Mouse (Mus musculus) hindbrain, embryonic 15.5 days (tissue): ENCODE data around the gene Slc2a10. TPM values are rescaled to one million over a fixed set of nuclear protein-coding genes. Genes with fewer than 3 reads are reported as not detected.
"Not testable (repeated sequence)": the region's sequence is repeated elsewhere in the genome, so short reads cannot be mapped to it uniquely, and the experiment has no call there.

Experiments
- ATAC-seq: fragments of 200-750 bp; cut with Nextera tagmentation; 2 replicates; pipeline ENCODE4 v1.8.0; 2017; ENCODE audit warnings: low read depth, moderate number of reproducible peaks, moderate TSS enrichment; ENCODE audit not compliant: low FRiP score
- H3K27ac ChIP-seq: fragments of 300-500 bp; sonication (generic); replicated peaks from 2 replicates; pipeline ENCODE4 v1.5.1; 2015; ENCODE audit warnings: mild to moderate bottlenecking, inconsistent platforms
- H3K27me3 ChIP-seq: fragments of 300-500 bp; sonication (generic); 2 replicates; pipeline ENCODE4 v1.6.1; 2015; ENCODE audit warnings: control low read depth, inconsistent platforms
- H3K36me3 ChIP-seq: fragments of 300-500 bp; sonication (generic); 2 replicates; pipeline ENCODE4 v1.6.1; 2015; ENCODE audit warnings: control low read depth, inconsistent platforms
- H3K4me1 ChIP-seq: fragments of 300-500 bp; sonication (generic); replicated peaks from 2 replicates; pipeline ENCODE4 v1.6.1; 2015; ENCODE audit warnings: control low read depth, inconsistent platforms
- H3K4me2 ChIP-seq: fragments of 300-500 bp; sonication (generic); 2 replicates; pipeline ENCODE4 v1.6.1; 2015; ENCODE audit warnings: moderate library complexity, mild to moderate bottlenecking, inconsistent platforms
- H3K4me3 ChIP-seq: fragments of 300-500 bp; sonication (generic); 2 replicates; pipeline ENCODE4 v1.5.1; 2015; ENCODE audit warnings: mild to moderate bottlenecking, inconsistent platforms
- H3K9ac ChIP-seq: fragments of 300-500 bp; sonication (generic); 2 replicates; pipeline ENCODE4 v1.6.1; 2015; ENCODE audit warnings: inconsistent platforms
- H3K9me3 ChIP-seq: fragments of 300-500 bp; sonication (generic); 2 replicates; pipeline ENCODE4 v1.6.1; 2016; ENCODE audit warnings: control low read depth, inconsistent platforms
- WGBS: fragments of 180-500 bp; shearing (Covaris S2); methylation state at CpG from one replicate; pipeline ENCODE4 v1.1.7; 2015; 5-methylcytosine and 5-hydroxymethylcytosine counted together
- polyA plus RNA-seq: library from polyadenylated mRNA; unstranded; fragments of >200 nt; fragmentation: Nextera tagmentation; extraction: Ambion mirVana; gene quantifications from 2 replicates; pipeline ENCODE4 v1.2.1, GENCODE M21; 2015

The Slc2a10 gene
- polyA plus RNA-seq, 1 experiment from 2014 or later: 3.5 TPM

GRCm38 (mm10) chr2:165546341-165546740, 42.8 kb downstream of the Slc2a10 start:
- no peak overlapping the region for H3K4me3 ChIP-seq
- ATAC-seq: no peak
- peaks cover 16% of the 10 kb centered on the region for H3K4me1 ChIP-seq
- H3K36me3 ChIP-seq: no peaks in the 10 kb centered on the region
- H3K4me2 ChIP-seq: no peak overlapping the region
- 50% methylated on average over 8 of the region's 8 CpGs for WGBS
- H3K9ac ChIP-seq: no peak overlapping the region
- H3K27me3 ChIP-seq: no peaks in the 10 kb centered on the region
- no peaks in the 10 kb centered on the region for H3K9me3 ChIP-seq
- H3K27ac ChIP-seq: no peak overlapping the region

DNA sequence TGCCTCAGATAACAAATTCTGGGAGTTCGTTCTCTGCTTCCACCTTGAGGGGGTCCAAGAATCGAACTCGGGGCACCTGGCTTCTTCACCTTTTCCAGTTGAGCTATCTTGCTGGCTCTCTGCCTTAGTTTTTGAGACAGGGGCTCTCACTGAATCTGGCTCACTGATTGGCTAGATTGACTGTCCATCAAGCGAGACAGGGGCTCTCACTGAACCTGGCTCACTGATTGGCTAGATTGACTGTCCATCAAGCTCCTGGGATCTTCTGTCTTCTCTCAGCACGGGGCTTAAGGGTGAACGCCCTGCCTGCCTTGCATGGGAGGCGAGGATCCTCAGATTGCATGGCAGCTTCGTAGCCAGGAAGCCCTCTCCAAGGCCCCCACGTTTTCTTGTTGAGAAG, 43.8 kb downstream of the Slc2a10 start:
- WGBS: 50% methylated on average over 9 of the region's 9 CpGs
- ATAC-seq: no peak
- Histone ChIP-seq H3K27ac (no peak overlapping the region), H3K9ac (no peak overlapping the region), H3K36me3 (no peaks in the 10 kb centered on the region), H3K9me3 (no peaks in the 10 kb centered on the region), H3K4me2 (no peak overlapping the region), H3K27me3 (no peaks in the 10 kb centered on the region), H3K4me1 (peaks cover 16% of the 10 kb centered on the region), H3K4me3 (no peak overlapping the region)

GRCm38 (mm10) chr2:165548627-165549026, 45.0 kb downstream of the Slc2a10 start:
- no peak for ATAC-seq
- peaks cover 6% of the 10 kb centered on the region; the same call in 1 of the 2 replicates for H3K4me1 ChIP-seq
- 36% methylated on average over 6 of the region's 6 CpGs for WGBS

DNA sequence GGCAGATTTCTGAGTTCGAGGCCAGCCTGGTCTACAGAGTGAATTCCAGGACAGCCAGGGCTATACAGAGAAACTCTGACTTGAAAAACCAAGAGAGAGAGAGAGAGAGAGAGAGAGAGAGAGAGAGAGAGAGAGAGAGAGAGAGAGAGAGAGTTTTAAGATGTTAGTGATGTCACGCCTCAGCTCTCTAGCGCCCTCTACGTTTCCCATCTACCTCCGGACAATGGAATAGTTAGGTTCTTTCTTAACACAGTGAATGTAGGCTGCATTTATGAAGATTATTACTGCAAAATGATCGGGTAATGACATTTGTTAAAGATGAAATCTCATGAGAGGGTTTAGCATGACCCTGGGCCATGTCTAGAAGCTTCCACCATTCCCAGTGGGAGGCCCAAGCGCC, 46.8 kb downstream of the Slc2a10 start:
- not testable (repeated sequence) for ATAC-seq, H3K4me3 ChIP-seq, H3K9me3 ChIP-seq, H3K9ac ChIP-seq, H3K4me2 ChIP-seq, H3K36me3 ChIP-seq, H3K4me1 ChIP-seq, H3K27ac ChIP-seq, H3K27me3 ChIP-seq
- WGBS: 80% methylated on average over 7 of the region's 7 CpGs

More at GRCm38 (mm10) chr2:165548627-165549026, 45.0 kb downstream of the Slc2a10 start:
- no peak overlapping the region for H3K9ac ChIP-seq
- no peaks in the 10 kb centered on the region for H3K36me3 ChIP-seq
- no peaks in the 10 kb centered on the region for H3K27me3 ChIP-seq
- H3K4me2 ChIP-seq: no peak overlapping the region
- H3K9me3 ChIP-seq: no peaks in the 10 kb centered on the region
- H3K4me3 ChIP-seq: no peak overlapping the region
- H3K27ac ChIP-seq: no peak overlapping the region

- H3K9me3 ChIP-seq: no peaks in the 10 kb centered on the region
- H3K9ac ChIP-seq: no peak overlapping the region
- no peaks in the 10 kb centered on the region for H3K36me3 ChIP-seq
- no peaks in the 10 kb centered on the region for H3K4me1 ChIP-seq
- no peak overlapping the region for H3K4me2 ChIP-seq
- H3K4me3 ChIP-seq: no peak overlapping the region
- no peak overlapping the region for H3K27ac ChIP-seq
- no peaks in the 10 kb centered on the region for H3K27me3 ChIP-seq
- no peak for ATAC-seq
- WGBS: 65% methylated on average over 9 of the region's 9 CpGs
These were observed 50.5 kb downstream of the Slc2a10 start for GRCm38 (mm10) chr2:165554066-165554465.

DNA sequence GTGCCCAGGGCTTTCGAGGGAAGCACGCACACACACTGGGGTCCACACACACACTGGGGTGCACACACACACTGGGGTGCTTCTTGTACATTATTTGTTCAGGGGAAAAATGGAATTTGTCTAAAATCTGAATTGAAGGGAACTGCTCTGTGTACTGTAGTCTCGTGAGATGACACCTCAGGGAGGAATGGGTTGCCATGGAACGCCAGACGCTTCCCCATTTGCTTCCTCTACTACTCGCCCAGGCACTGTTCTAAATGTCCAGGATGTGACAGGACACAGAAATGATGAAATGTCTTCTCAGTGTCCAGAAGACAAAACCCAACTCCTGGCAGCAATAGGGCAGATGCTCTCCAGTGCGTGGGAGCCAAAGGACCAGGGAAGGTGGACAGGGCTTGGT, 53.7 kb downstream of the Slc2a10 start:
- Histone ChIP-seq H3K36me3 (no peaks in the 10 kb centered on the region), H3K4me2 (no peak overlapping the region), H3K4me3 (no peak overlapping the region), H3K27ac (no peak overlapping the region), H3K27me3 (no peaks in the 10 kb centered on the region), H3K4me1 (no peaks in the 10 kb centered on the region), H3K9ac (no peak overlapping the region), H3K9me3 (no peaks in the 10 kb centered on the region)
- WGBS: 80% methylated on average over 7 of the region's 7 CpGs
- no peak for ATAC-seq

GRCm38 (mm10) chr2:165558916-165559315, 55.3 kb downstream of the Slc2a10 start:
- no peak overlapping the region for H3K4me3 ChIP-seq
- WGBS: 32% methylated on average over 11 of the region's 11 CpGs
- H3K9ac ChIP-seq: no peak overlapping the region
- H3K27me3 ChIP-seq: 0 out of 2 replicates have a peak, but pooled peaks cover 2% of the 10 kb centered on the region
- no peaks in the 10 kb centered on the region for H3K36me3 ChIP-seq
- H3K4me1 ChIP-seq: peaks cover 10% of the 10 kb centered on the region
- no peak overlapping the region for H3K4me2 ChIP-seq
- ATAC-seq: no peak
- no peaks in the 10 kb centered on the region for H3K9me3 ChIP-seq
- H3K27ac ChIP-seq: no peak overlapping the region

GRCm38 (mm10) chr2:165559506-165560235, 56.1 kb downstream of the Slc2a10 start:
- H3K36me3 ChIP-seq: no peaks in the 10 kb centered on the region
- H3K4me3 ChIP-seq: no peak overlapping the region
- H3K27ac ChIP-seq: no peak overlapping the region
- WGBS: 34% methylated on average over 11 of the region's 11 CpGs
- no peak overlapping the region for H3K4me2 ChIP-seq
- no peak for ATAC-seq
- H3K9ac ChIP-seq: no peak overlapping the region
- H3K9me3 ChIP-seq: no peaks in the 10 kb centered on the region
- peaks cover 10% of the 10 kb centered on the region for H3K4me1 ChIP-seq
- H3K27me3 ChIP-seq: 0 out of 2 replicates have a peak, but pooled peaks cover 2% of the 10 kb centered on the region

DNA sequence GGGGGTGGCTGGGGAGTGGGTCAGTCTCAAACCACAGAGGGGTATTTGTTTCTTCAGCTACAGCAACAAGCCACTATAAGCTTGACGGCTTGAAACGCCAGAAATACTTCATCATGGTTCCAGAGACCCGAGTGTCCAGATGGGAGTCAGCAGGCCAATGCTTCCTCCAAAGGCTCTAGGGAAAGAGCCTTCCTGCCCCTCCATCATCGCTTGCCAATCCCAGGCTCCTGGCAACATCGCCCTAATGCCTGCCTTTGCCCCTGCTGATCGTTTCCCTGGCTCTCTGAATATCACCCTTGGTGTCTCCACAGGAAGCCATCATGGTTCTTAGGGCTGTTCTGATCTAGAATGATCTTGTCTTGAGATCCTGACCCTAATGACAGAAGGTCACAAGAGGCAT, 58.3 kb downstream of the Slc2a10 start:
- 43% methylated on average over 6 of the region's 6 CpGs for WGBS
- Histone ChIP-seq H3K4me3 (no peak overlapping the region), H3K9me3 (no peaks in the 10 kb centered on the region), H3K4me1 (peaks cover 10% of the 10 kb centered on the region), H3K4me2 (no peak overlapping the region), H3K27ac (no peak overlapping the region), H3K9ac (no peak overlapping the region), H3K27me3 (0 out of 2 replicates have a peak, but pooled peaks cover 2% of the 10 kb centered on the region), H3K36me3 (no peaks in the 10 kb centered on the region)
- no peak for ATAC-seq

GRCm38 (mm10) chr2:165563298-165564058, 59.9 kb downstream of the Slc2a10 start:
- peak overlapping the region; percentile 48 for H3K9ac ChIP-seq
- peak overlapping the region; percentile 48 for H3K4me3 ChIP-seq
- no peaks in the 10 kb centered on the region for H3K9me3 ChIP-seq
- H3K36me3 ChIP-seq: no peaks in the 10 kb centered on the region
- peak overlapping the region; percentile 45 for H3K27ac ChIP-seq
- H3K4me1 ChIP-seq: peaks cover 10% of the 10 kb centered on the region
- H3K4me2 ChIP-seq: peak overlapping the region; percentile 97
- 0 out of 2 replicates have a peak, but pooled peaks cover 2% of the 10 kb centered on the region for H3K27me3 ChIP-seq
- under 1% methylated on average over 52 of the region's 52 CpGs for WGBS
- ATAC-seq: peak; percentile 54; the same call in 1 of the 2 replicates

GRCm38 (mm10) chr2:165564101-165564500, 60.5 kb downstream of the Slc2a10 start:
- Histone ChIP-seq H3K27me3 (0 out of 2 replicates have a peak, but pooled peaks cover 2% of the 10 kb centered on the region), H3K9me3 (no peaks in the 10 kb centered on the region), H3K4me2 (no peak overlapping the region), H3K4me3 (no peak overlapping the region), H3K4me1 (peaks cover 10% of the 10 kb centered on the region), H3K36me3 (no peaks in the 10 kb centered on the region), H3K9ac (no peak overlapping the region), H3K27ac (no peak overlapping the region)
- WGBS: 57% methylated on average over 8 of the region's 8 CpGs
- no peak for ATAC-seq

- no peak overlapping the region for H3K9ac ChIP-seq
- no peak overlapping the region for H3K4me2 ChIP-seq
- 20% methylated on average over 6 of the region's 6 CpGs for WGBS
- H3K4me3 ChIP-seq: no peak overlapping the region
- no peaks in the 10 kb centered on the region for H3K9me3 ChIP-seq
- no peak overlapping the region for H3K27ac ChIP-seq
- ATAC-seq: no peak
- 0 out of 2 replicates have a peak, but pooled peaks cover 2% of the 10 kb centered on the region for H3K27me3 ChIP-seq
- H3K4me1 ChIP-seq: peaks cover 10% of the 10 kb centered on the region
- H3K36me3 ChIP-seq: no peaks in the 10 kb centered on the region
These were observed 61.0 kb downstream of the Slc2a10 start for GRCm38 (mm10) chr2:165564620-165565019.
